Mouse (Mus musculus): ENCODE measurements around the gene Pitpnm2.

Pitpnm2 gene

DNA sequence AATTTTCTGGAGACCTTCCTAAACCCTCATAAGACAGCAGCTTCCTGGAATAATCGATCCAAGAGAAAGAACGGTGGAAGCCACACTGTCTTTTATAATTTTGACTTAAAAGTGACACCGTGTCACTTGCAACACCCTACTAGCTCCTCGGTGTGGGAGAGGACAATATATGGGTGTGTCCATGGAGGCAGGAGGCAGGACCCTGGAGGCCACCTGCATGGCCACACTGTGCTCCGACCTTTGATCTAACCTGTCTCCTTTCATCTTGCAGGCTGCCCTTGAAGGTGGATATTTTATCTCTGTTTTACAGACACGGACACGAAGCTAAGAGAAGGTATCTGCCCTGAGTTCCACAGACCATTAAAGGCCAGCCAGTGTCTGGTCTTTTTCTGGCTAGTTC lies 51.1 kb downstream of the Pitpnm2 start:
- no peak for DNase-seq

DNA sequence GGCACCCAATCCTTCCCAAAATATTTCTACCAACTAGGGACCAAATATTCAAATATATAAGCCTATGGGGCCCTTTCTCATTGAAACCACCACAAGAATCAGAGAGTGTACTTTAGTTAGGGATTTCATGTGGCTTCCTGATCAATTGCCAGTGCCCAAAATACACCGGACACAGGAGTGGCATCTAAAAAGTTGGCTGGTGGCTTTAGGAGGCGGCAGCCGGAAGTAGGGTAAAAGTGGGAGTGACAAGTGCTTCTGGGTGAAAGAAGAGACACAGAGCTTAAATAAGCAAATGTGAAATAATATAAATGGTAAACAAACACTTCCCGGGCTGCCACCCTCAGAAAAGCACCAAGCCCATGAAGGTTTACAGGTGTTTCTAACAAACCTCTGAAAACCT lies 53.5 kb downstream of the Pitpnm2 start:
- DNase-seq: no peak

GRCm38 (mm10) chr5:124194386-124195084 lies 55.0 kb downstream of the Pitpnm2 start:
- no peak for DNase-seq

GRCm38 (mm10) chr5:124193286-124194112 lies 56.1 kb downstream of the Pitpnm2 start:
- peak; percentile 57 for DNase-seq

DNA sequence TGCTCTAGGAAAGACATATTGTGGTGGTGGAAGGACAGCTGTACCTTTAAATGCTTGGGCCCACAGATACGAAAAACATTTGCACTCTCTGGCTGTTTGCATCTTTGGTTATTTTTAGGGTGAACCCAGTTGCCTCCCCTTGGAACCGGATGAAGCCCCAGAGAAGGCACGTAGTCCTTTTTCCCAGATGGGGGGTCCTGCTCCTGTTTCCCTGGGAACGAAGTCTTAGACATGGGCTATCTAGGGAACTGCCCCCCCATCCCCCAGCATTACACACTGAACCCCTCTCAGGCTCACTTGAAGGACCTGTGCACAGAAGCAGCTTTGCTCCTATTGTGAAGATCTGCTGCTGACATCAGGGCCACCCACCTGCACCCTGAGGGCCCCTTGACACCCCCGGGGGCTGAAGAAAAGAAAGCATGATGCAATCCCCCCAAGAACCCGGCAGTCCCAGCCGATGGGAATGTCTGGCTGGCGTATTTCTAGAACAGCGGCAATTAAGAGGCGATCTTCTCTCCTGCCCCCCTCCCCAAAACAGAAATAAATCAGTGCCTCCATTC lies 56.8 kb downstream of the Pitpnm2 start:
- peak; percentile 59 for DNase-seq

GRCm38 (mm10) chr5:124192251-124192710 lies 57.3 kb downstream of the Pitpnm2 start:
- no peak for DNase-seq

GRCm38 (mm10) chr5:124190146-124190870 lies 59.3 kb downstream of the Pitpnm2 start:
- DNase-seq: no peak

GRCm38 (mm10) chr5:124189572-124189981 lies 60.0 kb downstream of the Pitpnm2 start:
- DNase-seq: no peak

DNA sequence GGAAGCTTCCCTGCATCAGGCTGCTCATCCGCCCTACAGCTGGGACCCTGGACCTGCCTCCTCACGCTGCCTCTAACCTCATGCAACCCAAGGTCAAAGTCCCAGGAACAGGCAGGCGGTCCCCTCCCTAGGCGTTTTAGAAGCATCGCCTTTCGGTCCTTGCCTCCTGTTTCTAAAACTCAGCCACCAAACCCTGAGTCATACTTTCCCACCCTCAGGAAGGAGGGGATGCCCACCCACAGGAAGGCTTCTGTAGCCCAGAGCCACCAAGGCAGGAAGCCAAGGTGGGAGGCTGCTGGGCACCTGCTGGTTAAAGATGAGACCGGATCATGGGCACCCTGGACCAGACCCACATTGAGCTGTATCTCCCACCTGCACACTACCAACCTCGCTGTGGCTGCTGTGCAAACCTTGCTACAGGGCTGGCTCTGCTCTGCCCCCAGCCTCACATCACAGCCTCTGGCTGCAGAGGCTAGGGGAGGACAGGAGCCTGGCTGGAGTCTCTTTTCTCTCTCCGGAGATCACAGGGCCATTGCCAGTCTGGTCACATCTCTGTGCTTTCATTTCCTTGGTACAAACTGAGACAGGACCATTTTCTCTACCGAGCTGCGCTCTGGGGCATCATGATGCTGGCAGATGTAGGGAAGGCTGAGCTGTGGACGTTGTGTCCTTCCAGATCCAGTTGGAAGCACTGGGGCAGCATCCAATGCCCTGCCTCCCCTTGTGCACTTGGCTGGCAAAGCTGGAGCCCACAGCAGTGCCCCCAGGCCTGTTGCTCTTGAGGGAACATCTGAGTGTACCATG lies 61.9 kb downstream of the Pitpnm2 start:
- DNase-seq: peak; percentile 70

- DNase-seq: peak; percentile 82
Observed at GRCm38 (mm10) chr5:124186981-124187507, 62.5 kb downstream of the Pitpnm2 start.

DNA sequence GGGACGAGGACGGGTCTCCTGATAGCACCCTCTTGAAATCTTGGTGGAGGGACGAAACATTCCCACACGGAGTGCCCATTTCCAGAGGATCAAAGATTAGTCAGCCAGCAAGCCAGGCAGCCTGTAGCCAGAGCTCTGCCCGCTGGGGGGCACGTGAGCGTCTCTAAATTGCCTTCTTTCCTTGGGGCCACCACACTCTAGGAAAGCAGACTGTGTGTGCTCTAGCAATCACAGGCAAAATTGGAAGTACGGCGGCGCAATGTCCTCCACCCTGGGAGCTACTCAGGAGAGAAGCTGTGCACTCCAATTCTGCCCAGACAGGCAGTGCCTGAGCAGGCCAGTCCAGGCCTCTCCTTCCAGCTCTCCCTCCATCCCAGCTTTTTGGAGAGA lies 63.1 kb downstream of the Pitpnm2 start:
- peak; percentile 55 for DNase-seq

GRCm38 (mm10) chr5:124185706-124186464 lies 63.7 kb downstream of the Pitpnm2 start:
- DNase-seq: peak; percentile 81

GRCm38 (mm10) chr5:124184898-124185701 lies 64.5 kb downstream of the Pitpnm2 start:
- DNase-seq: peak; percentile 62

DNA sequence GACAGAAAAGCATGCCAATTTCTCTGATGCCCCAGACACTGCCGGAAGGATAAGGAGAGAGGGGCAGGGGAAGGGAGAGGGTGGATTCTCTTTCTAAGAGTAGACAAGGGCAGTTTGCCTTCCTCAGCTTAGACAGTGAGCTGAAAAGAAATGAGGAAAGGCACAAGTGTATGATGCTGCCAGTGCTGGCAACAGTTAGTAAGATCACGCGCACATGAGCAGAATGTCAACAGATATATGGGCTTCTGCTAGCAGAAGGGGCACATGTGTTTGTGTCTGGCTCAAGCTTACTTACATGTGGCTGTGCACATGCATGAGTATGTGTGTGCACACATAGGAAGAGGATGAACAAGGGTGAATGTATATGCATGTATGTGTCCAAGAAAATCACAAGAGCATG lies 65.4 kb downstream of the Pitpnm2 start:
- DNase-seq: no peak

GRCm38 (mm10) chr5:124182642-124183041 lies 66.9 kb downstream of the Pitpnm2 start:
- no peak for DNase-seq

GRCm38 (mm10) chr5:124182097-124182496 lies 67.5 kb downstream of the Pitpnm2 start:
- DNase-seq: no peak

DNA sequence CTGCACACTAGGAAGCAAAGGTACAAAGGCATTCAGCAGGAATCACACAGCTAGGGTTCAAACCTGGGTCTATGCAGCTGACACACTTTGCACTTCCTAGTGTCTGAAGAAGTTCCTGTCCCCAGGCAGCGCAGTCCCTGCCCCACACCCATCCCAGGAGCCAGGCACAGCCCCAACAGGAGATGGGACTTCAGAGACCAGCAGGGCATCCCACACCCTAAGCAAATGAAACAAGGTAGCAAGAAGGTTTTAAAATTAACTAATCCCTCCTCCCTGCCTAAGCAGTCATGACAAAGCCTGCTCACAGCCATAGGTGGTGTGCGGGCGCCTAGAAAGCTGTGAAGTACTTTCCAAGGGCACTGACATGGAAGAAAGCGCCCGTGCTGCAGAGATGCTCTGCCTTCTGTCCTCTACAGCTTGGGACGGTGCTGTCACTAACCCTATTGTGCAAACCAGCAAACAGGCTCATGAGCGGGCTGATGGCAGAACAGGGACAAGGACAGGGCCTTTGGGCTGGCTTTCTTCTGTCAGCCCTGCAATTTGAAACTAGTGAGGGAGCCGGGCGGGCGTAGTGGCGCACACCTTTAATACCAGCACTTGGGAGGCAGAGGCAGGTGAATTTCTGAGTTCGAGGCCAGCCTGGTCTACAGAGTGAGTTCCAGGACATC lies 68.9 kb downstream of the Pitpnm2 start:
- no peak for DNase-seq

DNA sequence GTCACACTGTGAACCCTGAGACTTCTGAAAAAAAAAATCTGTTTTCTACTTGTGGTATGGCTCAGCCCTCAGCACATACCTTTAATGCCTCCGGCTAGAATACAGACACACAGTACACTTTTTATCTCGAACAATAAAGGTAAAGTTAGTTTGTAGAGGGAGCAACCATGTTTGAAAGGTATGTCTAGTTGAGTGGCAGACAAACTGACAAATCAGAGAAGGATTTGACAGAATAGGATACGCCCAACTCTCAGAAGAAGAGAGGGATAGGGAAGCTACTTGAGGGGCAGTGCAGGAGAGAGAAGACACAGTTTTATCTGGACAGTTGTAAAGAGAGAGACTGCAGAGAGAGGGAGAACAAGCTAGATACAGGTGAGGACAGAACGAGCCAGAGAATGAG lies 70.1 kb downstream of the Pitpnm2 start:
- DNase-seq: no peak

- no peak for DNase-seq
Observed at GRCm38 (mm10) chr5:124176726-124177132, 72.8 kb downstream of the Pitpnm2 start.

- no peak for DNase-seq
Observed at GRCm38 (mm10) chr5:124175138-124175537, 74.4 kb downstream of the Pitpnm2 start.

Measured in thymus, postnatal 25 days (tissue).